Mouse (Mus musculus): ENCODE results near the gene Unc5cl. TPM values are rescaled to one million over a fixed set of nuclear protein-coding genes. Genes with fewer than 3 reads are reported as not detected.

Unc5cl gene
- total RNA-seq, 4 experiments from 2014 or later: 0.22 to 0.67 (median 0.31) TPM

DNA sequence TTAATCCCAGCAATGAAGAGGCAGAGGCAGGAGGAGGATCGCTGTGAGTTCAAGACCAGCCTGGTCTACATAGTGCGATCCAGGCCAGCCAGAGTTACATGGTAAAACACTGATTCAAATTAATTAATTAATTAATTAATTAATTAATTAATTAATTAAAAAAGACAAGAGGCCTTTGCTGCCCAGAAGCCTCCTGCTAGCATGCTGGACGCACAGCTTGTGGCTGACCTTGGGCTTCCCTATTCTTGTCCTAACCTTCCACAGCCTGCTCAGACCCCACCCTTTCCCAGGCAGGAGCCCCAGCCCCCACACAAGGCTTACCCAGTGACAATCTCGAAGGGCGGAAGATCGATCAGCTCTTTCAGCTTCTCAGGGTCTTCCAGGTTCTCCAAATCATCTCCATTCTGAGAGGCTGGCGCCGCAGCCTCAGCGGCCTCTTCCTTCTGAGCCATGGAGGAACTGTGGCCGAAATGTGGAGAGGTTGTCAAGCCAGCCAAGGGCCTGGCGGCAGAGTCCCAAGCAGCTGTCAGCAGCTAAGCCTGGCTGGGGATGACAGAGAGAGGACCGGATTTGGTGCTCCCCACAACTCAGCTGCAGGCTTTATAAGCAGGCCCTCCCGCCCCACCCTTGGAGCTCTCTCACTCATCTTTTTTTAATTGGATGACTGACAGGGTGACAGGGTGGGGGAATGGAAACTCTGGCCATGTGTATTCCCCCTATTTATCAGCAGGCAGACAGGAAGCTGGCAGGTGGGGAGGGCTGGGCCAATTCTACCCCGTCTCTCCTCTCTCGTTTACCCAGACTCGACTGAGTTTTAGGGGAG is 22.3 kb upstream of the Unc5cl start, which contains the start of gene Apobec2:
TSS of gene Apobec2 (minus strand) at position 773 of the 823 bp plus-strand sequence.
- DNase-seq (ENCODE audit: low spot score in 2 of 2): no peak

GRCm38 (mm10) chr17:48433006-48433655 is 21.6 kb upstream of the Unc5cl start:
- no peak for DNase-seq (ENCODE audit: low spot score in 2 of 2)

DNA sequence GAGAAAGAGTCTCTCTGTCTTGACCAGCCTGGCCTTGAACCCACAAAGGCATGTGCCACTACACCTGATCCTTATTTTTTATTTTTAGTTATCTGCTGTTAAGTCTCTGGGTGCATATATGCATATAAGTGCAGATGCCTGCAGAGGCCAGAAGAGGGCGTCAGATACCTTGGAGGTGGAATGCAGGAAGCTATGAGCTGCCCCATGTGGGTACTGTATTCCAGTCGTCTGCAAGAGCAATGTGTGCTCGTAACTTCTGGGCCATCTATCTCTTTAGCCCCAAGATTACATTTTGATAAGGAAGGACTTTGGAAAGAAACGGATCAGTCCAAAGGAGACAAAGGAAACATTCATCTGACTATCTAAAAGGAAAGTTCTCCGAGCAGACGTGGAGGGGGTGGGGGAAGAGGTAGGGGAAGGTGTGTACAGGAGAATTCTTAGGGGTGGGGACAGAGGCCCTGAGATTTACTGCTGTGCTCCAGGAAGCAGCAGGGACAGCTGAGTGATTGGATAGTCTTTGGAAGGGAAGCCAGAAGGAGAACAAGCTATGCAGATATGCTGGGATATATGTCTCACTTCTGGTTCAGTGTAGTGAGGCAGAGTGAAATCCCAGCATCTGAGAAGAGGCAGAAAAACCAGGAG is 20.9 kb upstream of the Unc5cl start:
- DNase-seq (ENCODE audit: low spot score in 2 of 2): no peak

- DNase-seq (ENCODE audit: low spot score in 2 of 2): no peak
Measured at GRCm38 (mm10) chr17:48434479-48434878, 20.2 kb upstream of the Unc5cl start.

GRCm38 (mm10) chr17:48436487-48436886 is 18.2 kb upstream of the Unc5cl start:
- DNase-seq (ENCODE audit: low spot score in 2 of 2): no peak

DNA sequence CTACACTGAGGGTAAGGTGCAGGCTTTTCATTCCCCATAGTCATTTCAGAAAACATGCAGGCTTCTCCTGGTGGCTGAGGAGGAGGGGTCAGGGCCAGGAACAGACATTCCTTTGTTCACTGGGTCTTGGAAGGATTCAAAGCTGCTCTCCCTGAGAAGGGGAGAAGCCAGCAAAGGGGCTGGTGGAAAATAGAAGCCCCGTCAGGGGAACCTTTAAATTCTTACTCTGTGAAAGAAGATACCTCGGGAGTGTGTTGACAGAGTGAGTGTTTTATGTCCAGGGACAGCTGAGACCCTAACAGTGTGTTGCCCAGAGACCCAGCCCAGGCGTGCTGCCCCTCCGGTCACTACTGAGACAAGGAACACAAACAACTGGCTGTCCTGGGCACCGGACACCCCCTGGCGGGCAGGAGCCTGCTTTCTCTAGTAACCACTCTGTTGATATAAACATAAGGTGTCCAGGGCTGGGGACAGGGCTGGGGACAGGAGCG is 17.2 kb upstream of the Unc5cl start:
- DNase-seq (ENCODE audit: low spot score in 2 of 2): no peak

- DNase-seq (ENCODE audit: low spot score in 2 of 2): no peak
Measured at GRCm38 (mm10) chr17:48442745-48443457, 11.8 kb upstream of the Unc5cl start.

- no peak for DNase-seq (ENCODE audit: low spot score in 2 of 2)
Measured at GRCm38 (mm10) chr17:48443542-48444145, 11.1 kb upstream of the Unc5cl start.

- DNase-seq (ENCODE audit: low spot score in 2 of 2): no peak
Measured at GRCm38 (mm10) chr17:48447675-48448074, 7.0 kb upstream of the Unc5cl start.

GRCm38 (mm10) chr17:48450666-48451352 is 3.9 kb upstream of the Unc5cl start:
- no peak for DNase-seq (ENCODE audit: low spot score in 2 of 2)

GRCm38 (mm10) chr17:48451353-48451675 is 3.4 kb upstream of the Unc5cl start, which contains the start of gene Tspo2:
Gene Tspo2, minus strand, starts transcription at chr17:48451522.
- DNase-seq (ENCODE audit: low spot score in 2 of 2): no peak

DNA sequence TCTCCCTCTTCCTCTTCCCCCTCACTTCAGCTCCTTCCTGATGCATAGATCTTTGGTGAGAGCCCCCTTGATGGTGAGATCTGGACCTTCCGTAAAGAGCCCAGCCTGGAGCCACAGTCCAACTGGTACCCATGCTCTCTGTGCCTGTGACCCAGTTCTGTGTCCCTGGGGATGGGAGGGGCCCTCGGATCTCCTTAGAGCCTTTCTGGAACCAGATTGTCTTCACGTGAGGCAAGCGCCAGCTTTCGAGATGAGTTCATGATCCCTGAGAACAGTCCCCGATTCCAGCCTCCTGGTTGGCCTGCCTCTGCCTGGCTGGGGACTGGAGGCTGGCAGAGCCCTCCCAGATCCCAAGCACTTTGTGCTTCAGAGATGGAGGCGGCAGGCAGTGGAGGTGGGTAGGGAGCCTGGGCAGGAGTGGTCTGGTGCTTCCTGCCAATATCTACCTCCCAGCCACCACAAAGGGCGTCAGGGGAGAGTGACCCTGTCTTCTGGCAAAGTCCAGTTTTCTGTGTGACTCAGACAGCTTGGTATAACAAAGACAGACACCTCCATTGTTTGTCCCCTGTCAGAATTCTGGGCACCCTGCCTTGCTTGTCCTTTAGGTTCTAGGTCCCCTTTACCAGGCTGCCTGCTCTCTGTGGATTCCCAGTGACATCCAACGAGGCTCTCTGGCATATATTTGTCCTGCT is 2.8 kb upstream of the Unc5cl start:
- no peak for DNase-seq (ENCODE audit: low spot score in 2 of 2)

DNA sequence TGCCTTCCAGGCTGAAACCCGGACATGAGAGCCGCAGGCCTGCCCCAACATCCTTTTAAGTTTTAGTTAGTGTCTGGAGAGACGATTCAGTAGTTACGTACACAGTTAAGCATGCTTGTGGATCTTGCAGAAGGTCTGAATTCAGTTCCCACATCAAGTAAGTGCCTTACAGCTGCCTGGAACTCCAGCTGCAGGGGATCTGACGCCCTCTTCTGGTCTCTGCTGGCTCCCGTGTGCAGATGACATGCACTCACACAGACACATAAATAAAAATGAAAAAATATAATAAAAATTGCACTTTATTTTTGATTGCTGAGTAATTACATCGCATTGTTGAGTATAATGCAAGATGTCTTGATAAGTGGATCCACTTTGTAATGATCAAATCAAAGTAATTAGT is 1.2 kb upstream of the Unc5cl start:
- no peak for DNase-seq (ENCODE audit: low spot score in 2 of 2)

DNA sequence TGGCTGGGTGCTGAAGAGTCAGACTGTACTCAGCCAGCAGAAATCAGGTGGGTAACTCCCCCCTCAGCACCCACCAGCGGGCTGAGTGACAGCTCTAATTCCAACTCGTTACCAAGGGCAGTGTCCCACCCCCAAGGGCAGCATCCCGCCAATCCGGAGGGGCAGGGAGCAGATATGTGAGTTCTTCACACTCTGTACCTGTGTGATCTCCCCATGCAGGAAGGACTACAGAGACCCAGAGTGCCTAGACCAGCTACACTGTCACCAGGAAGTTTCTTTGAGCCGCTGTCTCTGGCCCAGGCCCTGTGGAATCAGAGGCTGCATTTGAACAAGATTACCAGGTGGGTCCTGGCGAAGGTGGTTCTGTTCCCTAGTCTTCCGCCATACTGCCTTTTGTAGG is 511 bp upstream of the Unc5cl start:
- no peak for DNase-seq (ENCODE audit: low spot score in 2 of 2)

GRCm38 (mm10) chr17:48455955-48456354 is 1.3 kb downstream of the Unc5cl start:
- DNase-seq (ENCODE audit: low spot score in 2 of 2): no peak

DNA sequence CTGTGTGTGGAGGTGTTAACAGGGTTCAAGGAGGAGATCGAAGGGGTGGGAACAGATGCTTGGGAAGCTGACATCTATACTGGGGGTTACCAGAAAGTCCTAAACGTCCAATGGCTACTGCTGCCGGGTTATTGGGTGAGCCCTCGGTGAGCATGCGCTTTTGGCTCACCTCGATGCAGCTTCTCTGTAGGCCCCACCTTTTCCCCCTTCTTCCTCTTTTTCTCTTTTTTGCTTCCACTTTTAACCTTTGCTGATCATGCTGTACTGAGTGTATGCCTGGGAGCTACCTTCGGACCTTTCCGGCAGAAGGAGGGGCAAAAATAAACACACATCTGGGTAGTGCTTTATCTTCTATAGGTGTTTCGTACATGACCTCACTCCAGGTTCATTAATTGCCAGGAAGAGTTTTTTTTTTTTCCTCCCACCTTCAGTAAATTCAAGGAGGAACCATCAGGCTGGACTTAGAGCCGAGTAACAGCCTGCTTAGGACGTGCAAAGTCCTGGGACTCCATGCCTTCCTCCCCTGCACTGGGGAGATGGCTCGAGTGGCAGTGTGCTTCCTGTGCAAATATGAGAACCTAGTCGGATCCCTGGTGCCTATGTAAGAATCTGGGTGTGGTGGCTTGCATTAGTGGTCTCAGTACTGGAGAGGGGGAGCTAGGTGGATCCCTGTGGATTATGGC is 3.4 kb downstream of the Unc5cl start:
- DNase-seq (ENCODE audit: low spot score in 2 of 2): no peak

DNA sequence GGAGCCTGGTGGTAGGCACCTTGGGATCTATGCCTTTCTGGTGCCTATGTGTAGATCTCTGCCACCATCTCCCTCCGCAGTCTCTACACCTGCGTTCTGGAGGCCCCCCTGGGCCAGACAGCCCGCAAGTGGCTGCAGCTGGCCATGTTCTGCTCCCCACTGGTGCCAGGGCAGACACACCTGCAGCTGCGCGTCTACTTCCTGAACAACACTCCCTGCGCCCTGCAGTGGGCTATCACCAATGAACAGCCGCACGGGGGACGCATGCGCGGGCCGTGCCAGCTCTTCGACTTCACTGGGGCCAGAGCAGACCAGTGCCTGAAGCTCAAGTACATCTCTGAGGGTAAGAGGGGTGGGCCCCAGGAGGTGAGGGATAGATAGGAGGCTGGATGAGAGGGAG is 7.4 kb downstream of the Unc5cl start:
- no peak for DNase-seq (ENCODE audit: low spot score in 2 of 2)

GRCm38 (mm10) chr17:48463391-48463790 is 8.7 kb downstream of the Unc5cl start:
- no peak for DNase-seq (ENCODE audit: low spot score in 2 of 2)

GRCm38 (mm10) chr17:48466769-48467394 is 12.2 kb downstream of the Unc5cl start:
- DNase-seq (ENCODE audit: low spot score in 2 of 2): no peak

Measured in left cerebral cortex, adult 8-10 months (tissue).